Mouse (Mus musculus) thymus, adult 2 months (tissue): Measurements from ENCODE around the gene Itih5. TPM values are rescaled to one million over a fixed set of nuclear protein-coding genes. Genes with fewer than 3 reads are reported as not detected.

Source experiments
- DNase-seq: peaks from one replicate; pipeline ENCODE4 v3.0.0; 2021
- H3K27ac ChIP-seq: fragments of 200-500 bp; 2 replicates; pipeline ENCODE4 v1.5.1; 2012; ENCODE audit warnings: low read length, control low read depth; ENCODE audit not compliant: control insufficient read depth, insufficient read depth
- H3K27me3 ChIP-seq: fragments of 200-500 bp; 2 replicates; pipeline ENCODE4 v1.6.1; 2012; ENCODE audit warnings: mild to moderate bottlenecking, low read length, moderate library complexity, mixed read lengths; ENCODE audit not compliant: control insufficient read depth, insufficient read depth
- H3K36me3 ChIP-seq: fragments of 200-500 bp; 2 replicates; pipeline ENCODE4 v1.6.1; 2012; ENCODE audit warnings: mild to moderate bottlenecking, low read length, moderate library complexity; ENCODE audit not compliant: control insufficient read depth, insufficient read depth
- H3K4me1 ChIP-seq: fragments of 200-500 bp; replicated peaks from 2 replicates; pipeline ENCODE4 v1.6.1; 2012; ENCODE audit warnings: low read length; ENCODE audit not compliant: control insufficient read depth, insufficient read depth
- H3K4me3 ChIP-seq: fragments of 200-500 bp; 2 replicates; pipeline ENCODE4 v1.5.1; 2012; ENCODE audit warnings: mild to moderate bottlenecking, low read length, control low read depth, moderate library complexity; ENCODE audit not compliant: control insufficient read depth, insufficient read depth
- CTCF ChIP-seq: fragments of 200-500 bp; IDR thresholded peaks from 2 replicates; pipeline ENCODE4 v1.5.1; 2012; ENCODE audit warnings: mild to moderate bottlenecking, control low read depth, low read length, moderate library complexity, borderline replicate concordance; ENCODE audit not compliant: control insufficient read depth, poor library complexity, insufficient read depth; ENCODE audit errors: extremely low read depth
- POLR2A ChIP-seq: fragments of 200-500 bp; IDR thresholded peaks from 2 replicates; pipeline ENCODE4 v1.6.1; 2012; ENCODE audit warnings: mild to moderate bottlenecking, low read length, control low read depth, moderate library complexity; ENCODE audit not compliant: control insufficient read depth, poor library complexity, insufficient read depth; ENCODE audit errors: extremely low read depth
- WGBS: fragments of 180-500 bp; shearing (Covaris S2); methylation state at CpG from one replicate; pipeline ENCODE4 v1.1.7; 2018; 5-methylcytosine and 5-hydroxymethylcytosine counted together
- polyA plus RNA-seq: library from polyadenylated mRNA; depleted of rRNA; stranded (reverse); fragments of >200 nt; gene quantifications from 2 replicates; pipeline ENCODE4 v1.2.3, GENCODE M21; 2012

Itih5 gene
- polyA plus RNA-seq, 1 experiment, result 4.4 TPM

DNA sequence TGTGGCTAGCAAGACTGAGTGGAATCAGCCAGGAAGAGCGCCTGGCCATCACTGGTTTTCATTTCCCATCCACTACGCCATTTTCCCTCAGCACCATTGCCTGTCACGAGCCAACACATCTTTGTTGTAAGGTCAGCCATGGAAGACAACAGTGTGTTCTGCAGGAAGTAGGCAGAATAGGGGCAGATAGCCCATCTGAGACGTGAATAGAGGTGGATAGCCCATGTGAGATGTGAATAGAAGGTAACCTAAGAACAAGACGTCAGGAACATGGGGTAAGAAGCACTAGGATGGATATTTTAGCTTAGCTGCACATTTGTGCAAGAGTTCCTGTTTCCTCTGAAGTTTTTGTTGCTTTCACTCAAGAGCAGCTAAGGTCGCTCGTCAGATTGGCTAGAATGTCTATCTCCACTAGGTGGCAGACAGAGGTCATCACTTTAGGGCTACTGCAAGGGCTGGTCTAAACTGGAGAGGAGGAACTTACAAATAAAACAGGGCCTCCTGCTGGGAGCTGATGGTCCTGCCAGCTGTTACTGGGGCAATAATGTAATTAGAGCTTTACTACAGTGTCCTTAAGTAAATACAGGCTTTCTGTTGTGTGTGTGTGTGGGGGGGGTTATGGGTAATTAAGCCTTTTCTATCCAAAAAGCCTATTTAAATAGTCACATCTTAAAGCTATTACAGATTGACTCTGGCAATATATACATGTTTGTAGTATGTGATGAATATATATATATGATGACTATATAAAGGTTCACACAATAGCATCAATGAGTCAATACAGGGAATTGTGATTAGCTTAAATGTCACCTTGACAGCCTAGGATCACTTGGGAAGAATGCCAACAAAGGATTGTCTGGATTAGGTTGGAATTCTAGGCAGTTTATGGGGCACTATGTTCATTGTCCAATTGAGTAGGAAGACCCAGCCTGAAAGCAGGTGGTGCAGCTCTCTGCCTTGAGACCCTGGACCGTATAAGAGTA lies 10.6 kb upstream of the Itih5 start:
- DNase-seq, result peak; percentile 64
- Histone ChIP-seq H3K4me3 (no peak overlapping the region), H3K36me3 (no peaks in the 10 kb centered on the region), H3K27me3 (no peaks in the 10 kb centered on the region), H3K4me1 (no peaks in the 10 kb centered on the region), H3K27ac (no peak overlapping the region)
- WGBS, result 39% methylated on average over 8 of the region's 8 CpGs
- TF ChIP-seq POLR2A, result no peak
- no peak for TF ChIP-seq CTCF

DNA sequence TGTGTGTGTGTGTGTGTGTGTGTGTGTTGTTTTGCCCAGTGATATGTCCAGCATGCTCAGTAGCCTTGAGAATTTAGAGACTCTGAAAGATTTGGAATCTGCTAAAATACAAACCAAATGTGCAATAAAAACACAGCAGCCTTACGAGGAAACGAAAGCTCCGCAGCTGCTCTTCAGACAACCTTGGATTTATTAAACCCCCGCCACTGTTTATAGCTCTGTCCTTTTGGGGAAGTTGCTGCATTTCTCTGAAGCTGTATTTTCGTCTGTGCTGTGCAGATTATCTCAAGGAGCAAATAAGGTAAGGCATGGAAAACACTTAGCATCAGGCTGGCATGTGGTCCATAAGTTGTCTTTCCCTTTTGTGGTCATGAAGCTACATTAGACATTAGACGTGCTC lies 7.9 kb upstream of the Itih5 start:
- 37% methylated on average over 6 of the region's 6 CpGs for WGBS
- H3K36me3 ChIP-seq, result no peaks in the 10 kb centered on the region
- no peaks in the 10 kb centered on the region for H3K4me1 ChIP-seq
- TF ChIP-seq POLR2A (no peak), CTCF (no peak)
- no peak for DNase-seq
- no peak overlapping the region for H3K27ac ChIP-seq
- no peaks in the 10 kb centered on the region for H3K27me3 ChIP-seq
- H3K4me3 ChIP-seq, result no peak overlapping the region

DNA sequence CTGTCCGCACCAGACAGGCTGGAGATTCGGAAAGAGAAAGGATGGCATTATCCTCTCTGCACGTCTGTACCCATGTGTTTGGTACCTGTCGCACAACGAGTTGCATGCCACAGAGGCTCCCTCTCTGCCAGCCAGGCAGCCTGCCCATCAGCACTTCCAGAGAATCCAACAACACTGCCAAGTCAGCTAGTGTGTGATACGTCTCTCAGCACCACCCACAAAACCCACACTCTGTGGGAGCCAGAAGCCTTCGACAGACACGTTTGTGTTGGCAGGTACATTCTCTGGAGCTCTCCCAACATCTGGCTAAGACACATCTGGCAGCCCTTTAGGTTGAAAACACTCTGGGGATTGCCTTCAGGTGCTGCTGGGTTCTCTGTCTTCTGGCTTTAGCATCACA lies 6.2 kb upstream of the Itih5 start:
- no peak for DNase-seq
- no peaks in the 10 kb centered on the region for H3K27me3 ChIP-seq
- no peak overlapping the region for H3K4me3 ChIP-seq
- WGBS, result 80% methylated on average over 8 of the region's 8 CpGs
- no peaks in the 10 kb centered on the region for H3K4me1 ChIP-seq
- TF ChIP-seq POLR2A (no peak), CTCF (no peak)
- no peaks in the 10 kb centered on the region for H3K36me3 ChIP-seq
- no peak overlapping the region for H3K27ac ChIP-seq

DNA sequence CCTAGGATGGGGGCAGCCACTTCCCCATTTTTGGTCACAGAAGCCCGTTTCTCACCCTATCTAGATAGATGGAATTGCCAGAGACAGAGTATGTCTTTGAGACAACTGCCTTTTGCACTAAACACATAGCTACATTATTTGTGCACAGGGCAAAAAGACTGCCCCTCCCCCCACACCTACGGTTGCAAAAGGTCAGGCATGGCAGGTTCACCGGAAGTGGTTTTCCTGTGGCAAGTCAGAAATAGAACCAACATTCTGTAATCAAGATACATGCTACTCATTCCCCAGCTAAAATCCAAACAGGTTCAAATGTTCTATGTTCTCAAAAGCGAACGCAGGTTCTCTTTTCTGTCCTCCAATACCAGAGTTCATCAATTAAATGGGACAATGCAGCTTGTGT lies 781 bp upstream of the Itih5 start:
- no peak for TF ChIP-seq CTCF
- no peak for TF ChIP-seq POLR2A
- peaks cover 16% of the 10 kb centered on the region for H3K4me1 ChIP-seq
- WGBS, result 7% methylated on average over 5 of the region's 5 CpGs
- DNase-seq, result peak; percentile 40
- H3K27me3 ChIP-seq, result no peaks in the 10 kb centered on the region
- H3K4me3 ChIP-seq, result no peak overlapping the region
- H3K36me3 ChIP-seq, result no peaks in the 10 kb centered on the region
- H3K27ac ChIP-seq, result 0 out of 2 replicates have a peak overlapping the region, but pooled peaks have one; percentile 38

DNA sequence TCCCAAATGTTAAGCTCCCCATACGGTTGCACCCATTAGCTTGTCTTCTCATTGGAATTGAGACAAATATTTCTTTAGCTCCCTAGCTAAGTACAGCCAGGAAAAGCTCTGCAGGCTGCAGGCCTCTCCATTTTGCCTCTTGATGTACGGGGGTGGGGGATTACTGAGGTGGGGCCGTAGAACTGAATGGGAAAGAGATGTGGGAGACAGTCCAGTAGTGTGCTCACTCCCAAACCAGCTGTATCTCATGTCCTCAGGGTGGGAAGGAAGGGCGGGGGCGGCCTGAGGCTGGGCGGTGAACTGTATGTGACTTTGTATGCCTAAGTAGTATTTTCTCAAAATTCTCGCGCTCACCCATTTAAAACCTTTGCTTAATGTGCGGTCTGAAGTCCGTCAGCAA lies 3.8 kb downstream of the Itih5 start:
- Histone ChIP-seq H3K27me3 (no peaks in the 10 kb centered on the region), H3K36me3 (no peaks in the 10 kb centered on the region), H3K27ac (no peak overlapping the region), H3K4me3 (no peak overlapping the region), H3K4me1 (peaks cover 16% of the 10 kb centered on the region)
- DNase-seq, result no peak
- 95% methylated on average over 10 of the region's 10 CpGs for WGBS
- TF ChIP-seq POLR2A, result no peak
- TF ChIP-seq CTCF, result no peak

DNA sequence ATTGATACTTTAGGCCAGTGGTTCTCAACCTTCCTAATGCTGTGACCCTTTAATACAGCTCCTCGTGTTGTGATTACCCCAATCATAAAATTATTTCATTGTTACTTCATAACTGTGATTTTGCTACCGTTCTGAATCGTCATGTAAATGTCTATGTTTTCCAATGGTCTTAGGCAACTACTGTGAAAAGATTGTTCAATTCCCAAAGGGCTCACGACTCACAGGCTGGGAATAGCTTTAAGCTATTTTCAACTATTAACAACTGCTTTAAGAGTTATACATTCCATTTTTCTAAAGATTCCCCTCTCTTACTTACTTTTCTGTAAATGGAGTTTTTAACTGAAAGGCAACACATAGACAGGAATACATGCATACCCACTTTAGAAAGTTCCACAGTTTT lies 8.6 kb downstream of the Itih5 start:
- no peaks in the 10 kb centered on the region for H3K36me3 ChIP-seq
- H3K4me3 ChIP-seq, result no peak overlapping the region
- H3K27me3 ChIP-seq, result no peaks in the 10 kb centered on the region
- H3K4me1 ChIP-seq, result no peaks in the 10 kb centered on the region
- 96% methylated on average over 4 of the region's 4 CpGs for WGBS
- H3K27ac ChIP-seq, result no peak overlapping the region
- no peak for TF ChIP-seq CTCF
- no peak for TF ChIP-seq POLR2A
- no peak for DNase-seq
